Mouse (Mus musculus): ENCODE measurements at regions not wholly inside any gene's neighbourhood (a gene's known extent, or its start where the extent isn't known, plus 50 kb on each side); places are given as distances from the start of the nearest gene placed in this dataset.

DNA sequence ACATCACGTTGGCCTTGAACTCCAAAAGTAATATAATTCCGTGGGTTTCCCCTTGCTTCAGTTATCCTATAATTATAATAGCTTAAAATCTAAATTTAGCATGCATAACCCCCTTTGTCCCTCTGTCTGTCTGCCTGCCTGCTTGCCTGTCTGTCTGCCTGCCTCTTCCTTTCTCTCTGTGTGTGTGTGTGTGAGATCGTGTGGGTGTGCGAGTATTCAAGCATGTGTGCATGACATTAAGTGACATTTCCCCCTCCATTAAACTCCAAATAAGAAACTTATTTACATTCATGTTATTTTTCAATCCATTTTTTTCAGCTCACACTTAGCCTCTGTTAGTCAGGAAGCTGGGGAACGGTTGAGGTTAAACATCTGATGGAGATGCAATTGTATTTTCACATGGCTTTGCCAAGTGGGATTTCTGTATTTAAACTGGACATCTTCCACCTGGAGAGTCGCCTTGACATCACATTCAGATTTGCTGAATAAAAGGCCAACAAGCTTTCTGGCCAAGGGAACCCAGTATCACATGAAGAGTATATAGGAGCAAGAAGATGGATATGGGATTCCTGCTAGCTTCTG is 130.8 kb upstream of the Map3k1 start:
- DNase-seq (ENCODE audit: low spot score in 2 of 2) = no peak

DNA sequence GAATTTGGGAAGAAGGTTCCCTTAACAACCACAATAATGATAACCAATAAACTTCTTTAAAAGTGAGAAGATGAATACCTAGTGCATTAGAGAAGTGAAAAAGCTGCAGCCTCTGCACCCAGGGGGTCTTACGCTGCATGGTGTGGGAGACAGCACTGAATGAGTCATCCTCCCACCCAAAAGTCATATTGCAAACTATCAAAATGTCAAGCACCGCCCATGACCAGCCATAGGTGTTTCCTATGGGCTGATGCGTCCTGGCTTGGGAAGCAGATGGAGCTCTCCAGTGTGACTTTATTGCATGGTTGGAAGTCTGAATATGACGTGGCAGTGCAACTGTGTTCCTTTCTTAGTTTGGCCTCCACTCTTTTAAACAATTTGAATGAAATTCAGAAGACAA is 131.5 kb upstream of the Map3k1 start:
- DNase-seq (ENCODE audit: low spot score in 2 of 2) = no peak

DNA sequence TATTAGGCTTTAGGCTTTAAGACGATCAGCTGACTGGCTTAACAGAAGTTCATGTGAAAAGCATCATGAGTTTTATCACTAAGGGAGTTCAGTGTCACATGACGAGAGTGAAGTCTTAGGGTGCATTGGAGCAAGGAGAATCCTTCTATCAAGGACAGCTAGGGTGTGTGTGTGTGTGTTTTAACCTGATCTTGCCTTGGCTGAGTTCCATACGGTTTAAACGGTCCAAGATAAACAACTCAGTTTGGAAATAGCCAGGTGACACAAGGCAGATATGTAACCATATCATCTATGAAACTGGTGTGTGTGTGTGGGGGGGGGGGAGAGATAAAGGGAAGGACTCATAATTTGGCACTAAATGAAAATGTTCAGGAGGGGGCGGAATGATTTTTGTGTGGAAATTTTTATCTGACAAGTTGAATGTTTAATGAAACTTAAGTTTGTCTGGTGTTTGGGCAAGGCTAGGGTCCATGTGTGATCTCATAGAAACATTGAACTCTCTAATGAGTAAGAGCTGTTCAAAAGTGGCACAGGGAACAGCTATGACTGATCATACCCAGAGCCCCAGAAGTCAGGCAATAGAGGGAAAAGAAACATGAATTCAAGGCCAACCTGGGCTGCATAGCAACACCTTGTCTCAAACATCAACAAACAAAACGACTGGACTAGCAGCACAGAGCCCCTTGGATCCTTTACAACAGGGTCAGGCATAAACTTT is 132.2 kb upstream of the Map3k1 start:
- DNase-seq (ENCODE audit: low spot score in 2 of 2) = no peak

DNA sequence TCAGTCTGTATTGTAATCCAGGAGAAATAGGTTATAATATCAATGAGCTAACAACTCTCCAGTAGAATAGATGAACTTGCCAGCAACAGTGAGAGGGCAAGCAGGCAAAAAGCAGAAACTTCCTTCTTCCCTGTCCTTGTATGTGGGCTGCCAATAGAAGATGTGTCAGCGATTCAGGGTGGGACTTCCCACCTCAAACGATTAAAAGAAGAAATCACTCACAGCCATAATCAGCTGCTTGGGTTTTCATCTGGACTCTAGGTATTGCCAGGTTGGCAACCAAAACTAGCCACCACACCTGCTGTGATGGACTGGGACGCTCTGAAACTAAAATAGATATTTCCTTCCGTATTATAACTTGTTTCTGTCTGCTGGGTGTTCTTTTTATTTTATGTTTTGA is 133.2 kb upstream of the Map3k1 start:
- no peak for DNase-seq (ENCODE audit: low spot score in 2 of 2)

DNA sequence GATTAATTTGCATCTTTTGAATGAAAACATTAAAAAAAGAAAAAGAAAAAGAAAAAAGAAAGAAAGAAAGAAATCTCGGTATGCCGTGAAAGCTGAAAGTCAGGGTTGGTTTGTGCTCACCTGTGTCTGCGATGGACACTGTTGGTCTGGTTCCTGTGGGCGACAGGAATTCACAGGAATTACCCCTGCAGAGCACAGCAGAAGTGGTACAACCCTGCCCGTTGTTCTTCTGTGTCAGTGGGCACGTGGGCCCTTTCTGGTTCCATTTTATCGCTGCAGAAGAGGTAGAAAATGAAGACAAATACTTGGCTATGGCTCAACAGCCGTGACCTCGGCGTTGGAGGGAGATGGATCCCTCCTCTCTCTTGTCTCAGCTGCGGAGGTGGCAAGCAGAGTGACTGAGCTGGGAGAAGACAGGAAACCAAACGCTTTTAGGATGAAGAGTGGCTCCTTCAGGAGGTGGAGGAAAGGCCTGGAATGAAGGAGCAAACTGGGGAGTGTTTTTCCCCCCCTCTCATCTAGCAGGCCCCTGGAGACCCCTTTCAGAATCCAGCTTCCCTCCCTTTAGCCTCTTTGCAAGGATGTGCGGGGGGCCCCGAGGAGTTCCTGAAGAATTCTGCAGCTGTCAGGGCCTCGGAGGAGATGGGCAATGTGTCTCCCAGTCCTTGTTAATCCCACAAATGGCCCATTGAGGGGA is 134.7 kb upstream of the Map3k1 start:
- no peak for DNase-seq (ENCODE audit: low spot score in 2 of 2)

DNA sequence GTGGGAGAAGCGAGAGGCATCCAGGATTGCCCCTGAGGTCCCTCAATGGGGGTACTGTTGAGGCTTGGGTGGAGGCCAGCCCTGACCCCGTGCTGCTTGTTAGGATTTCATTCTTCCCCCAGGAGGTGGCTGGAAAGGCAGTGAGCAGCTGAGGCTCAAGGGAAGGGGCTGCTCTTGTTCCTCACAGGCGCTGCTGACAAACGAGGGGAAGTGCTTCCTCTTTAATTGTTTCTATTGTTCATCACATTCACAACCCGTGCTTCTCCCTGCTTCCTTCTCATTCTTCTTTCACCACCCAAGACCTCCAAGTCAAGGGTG is 135.3 kb upstream of the Map3k1 start:
- DNase-seq (ENCODE audit: low spot score in 2 of 2) = no peak

DNA sequence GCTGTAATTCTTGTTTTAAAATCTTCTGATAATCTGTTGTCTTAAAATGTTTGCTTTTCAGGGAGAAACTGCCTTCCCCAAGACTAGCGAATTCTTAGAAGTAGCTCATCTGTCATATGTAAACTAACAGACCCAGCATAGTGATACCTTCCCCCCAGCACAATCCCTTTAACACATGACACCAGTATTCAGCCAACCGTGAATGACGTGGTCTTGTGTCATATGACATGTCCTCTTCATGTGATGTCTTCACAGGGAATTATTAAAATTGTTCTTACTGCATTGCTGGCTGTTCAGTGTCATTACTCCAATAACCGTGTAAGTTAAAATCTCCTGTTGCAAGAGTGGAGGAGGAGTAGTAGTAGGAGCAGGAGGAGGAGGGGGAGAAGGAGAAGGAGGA is 137.5 kb upstream of the Map3k1 start:
- no peak for DNase-seq (ENCODE audit: low spot score in 2 of 2)

DNA sequence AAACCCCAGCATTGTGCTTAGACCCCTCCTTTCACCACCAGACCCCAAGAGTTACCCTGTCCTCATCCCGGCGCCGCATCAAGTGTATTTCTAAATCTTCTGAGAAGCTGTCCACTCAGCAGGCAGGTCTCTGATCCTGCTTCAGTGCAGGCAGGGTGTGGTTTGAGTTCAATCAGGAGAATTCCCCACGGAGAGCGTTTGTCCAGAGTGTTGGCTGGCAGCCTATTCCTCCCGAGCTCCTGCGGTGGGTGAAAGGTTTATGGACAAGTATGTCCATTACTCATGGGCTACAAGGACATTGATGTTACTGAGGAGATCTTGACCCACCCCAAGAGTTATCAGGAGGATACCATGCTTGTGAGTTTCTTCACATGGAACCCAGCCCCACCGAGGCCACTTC is 138.0 kb upstream of the Map3k1 start:
- no peak for DNase-seq (ENCODE audit: low spot score in 2 of 2)

DNA sequence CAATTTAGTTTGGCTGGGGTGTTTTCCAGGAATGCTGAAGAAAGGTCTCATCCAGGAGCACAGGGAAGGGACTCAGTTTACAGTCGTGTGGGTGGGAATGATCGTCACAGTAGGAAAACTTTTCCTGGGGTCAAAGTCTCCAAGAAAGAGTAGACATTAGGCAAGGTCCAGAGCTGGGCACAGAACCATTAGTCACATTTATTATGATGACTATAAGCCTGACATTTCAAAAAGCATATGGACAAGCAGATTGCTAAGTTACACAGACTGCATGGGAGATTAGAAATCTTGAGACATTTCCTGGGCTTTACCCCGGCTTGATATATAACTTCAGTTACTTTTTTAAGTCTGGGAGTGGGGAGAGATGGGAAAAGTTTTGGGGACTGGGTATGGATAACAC is 139.6 kb upstream of the Map3k1 start:
- no peak for DNase-seq (ENCODE audit: low spot score in 2 of 2)

DNA sequence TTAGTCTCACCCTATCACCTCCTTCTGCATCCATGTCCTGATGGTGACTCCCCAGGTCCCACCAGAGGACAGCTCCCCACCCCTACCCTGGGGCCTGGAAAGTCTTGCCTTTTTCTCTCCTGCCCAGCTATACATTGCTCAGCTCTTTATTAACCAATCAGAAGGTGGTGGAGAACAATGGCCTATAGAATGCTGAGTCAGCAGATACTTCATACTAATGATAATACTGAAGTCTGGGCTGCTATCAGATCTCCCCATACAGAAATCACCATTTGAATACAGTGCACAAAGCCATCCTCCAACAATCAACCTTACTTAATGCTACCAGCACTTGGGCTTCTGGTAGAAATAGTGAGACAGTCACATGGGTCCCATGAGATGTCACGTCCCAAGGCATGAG is 141.2 kb upstream of the Map3k1 start:
- no peak for DNase-seq (ENCODE audit: low spot score in 2 of 2)

DNA sequence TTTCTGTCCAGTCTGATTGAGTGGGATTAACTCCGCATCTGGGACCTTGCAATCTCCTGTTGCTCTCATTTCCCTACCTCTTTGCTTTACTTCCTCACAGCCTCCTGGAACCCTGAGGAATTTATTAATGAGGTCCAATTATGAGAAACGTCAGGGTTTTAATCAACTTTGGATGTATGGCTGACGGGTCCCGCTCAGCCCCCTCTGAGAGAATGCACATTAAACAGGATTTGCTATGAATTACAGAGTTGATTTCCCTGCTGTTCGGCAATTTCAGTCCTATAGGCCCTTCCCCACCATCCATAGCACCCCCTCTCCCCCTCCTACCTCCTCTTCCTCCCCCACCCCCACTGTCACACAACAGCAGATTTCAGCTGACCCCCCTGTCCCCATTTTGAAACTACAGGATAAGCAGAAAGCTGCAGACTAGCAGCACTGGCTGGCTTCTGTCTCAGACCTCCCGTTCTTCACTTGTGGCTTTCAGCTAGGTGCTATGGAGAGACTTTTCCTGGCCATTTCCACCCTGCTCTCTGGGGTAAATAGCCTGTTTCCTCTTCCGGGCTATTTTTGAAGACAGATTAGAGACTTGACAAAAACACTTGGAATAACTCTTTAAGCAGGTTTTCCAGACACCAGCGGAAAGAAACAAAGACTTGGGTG is 145.2 kb upstream of the Map3k1 start:
- DNase-seq (ENCODE audit: low spot score in 2 of 2) = no peak

DNA sequence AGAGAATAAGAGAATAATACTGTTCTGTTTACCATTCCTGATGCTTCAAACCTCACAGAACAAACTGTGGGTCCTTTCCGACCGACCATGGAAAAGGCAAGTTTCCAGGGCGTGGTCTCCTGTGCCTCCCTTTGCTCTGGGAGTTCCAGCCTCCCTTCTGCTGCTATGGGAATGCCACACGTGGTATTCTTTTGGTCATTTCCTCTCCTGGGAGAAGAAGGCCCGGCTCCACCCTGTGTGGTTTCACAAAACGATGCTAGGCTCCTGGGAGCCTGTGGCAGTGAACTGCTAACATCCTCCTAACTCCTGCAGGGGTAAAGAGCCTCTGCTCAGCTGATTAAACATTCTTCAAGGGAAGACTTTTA is 145.7 kb upstream of the Map3k1 start:
- peak in 1 of 2 experiments; percentile 24 for DNase-seq (ENCODE audit: low spot score in 2 of 2)

DNA sequence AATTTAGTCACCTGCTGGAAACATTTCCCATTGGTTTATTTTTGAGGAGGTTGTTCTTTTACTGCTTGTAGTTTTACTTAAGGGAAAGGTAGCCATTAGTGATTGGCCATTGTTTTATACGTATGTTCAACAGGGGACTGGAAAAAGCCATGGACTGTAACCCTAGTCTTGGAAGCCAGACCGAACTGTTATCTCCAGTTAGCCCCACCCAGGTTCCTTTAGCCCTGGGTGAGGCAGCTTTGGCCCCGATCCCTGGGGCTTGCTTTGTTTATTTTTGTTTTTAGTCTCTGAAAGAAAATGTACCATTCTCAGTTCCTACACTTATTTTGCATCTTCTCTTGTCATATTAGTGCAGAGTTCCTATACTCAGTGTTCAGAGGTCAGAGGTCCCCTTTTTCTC is 148.3 kb upstream of the Map3k1 start:
- no peak for DNase-seq (ENCODE audit: low spot score in 2 of 2)

DNA sequence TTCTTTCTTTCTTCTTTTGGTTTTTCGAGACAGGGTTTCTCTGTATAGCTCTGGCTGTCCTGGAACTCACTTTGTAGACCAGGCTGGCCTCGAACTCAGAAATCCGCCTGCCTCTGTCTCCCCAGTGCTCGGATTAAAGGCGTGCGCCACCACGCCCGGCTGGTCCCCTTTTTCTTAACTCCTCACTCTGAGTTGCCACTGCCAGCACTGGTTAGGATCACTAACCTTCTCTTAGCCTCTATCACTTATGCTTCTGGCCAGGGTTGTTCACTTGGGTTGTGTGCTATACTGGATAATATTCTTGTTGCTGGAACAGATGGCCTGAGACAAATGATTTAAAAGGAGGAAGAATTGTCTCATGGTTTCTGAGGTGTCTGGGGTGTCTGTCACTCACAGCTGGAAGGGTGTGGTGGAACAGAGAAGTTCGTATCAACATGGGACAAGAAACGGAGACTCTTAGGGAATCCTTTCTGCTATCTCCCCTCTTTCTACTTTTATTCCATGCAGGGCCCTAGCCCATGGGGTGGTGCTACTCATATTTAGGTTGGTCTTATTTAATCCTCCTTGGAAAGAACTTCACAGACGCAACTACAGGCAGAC is 149.0 kb upstream of the Map3k1 start:
- DNase-seq (ENCODE audit: low spot score in 2 of 2) = no peak

DNA sequence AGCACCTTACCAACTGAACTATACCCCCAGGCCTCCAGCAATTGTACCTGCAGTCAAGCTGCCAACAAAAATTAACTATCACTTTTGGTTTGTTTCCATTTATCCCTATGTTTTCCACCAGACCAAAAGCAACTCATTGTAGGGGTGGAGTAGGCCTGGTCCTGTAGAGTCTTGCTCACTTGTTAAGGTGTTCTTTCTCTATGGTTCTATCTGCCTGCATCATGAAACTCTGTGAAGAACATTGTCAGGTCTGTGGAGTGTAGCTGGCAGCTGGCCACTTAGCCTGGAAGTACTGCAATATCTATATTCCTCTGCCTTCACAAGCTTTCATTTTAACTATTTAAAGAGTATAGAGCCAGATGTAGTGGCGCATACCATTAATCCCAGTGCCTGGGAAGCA is 149.6 kb upstream of the Map3k1 start:
- DNase-seq (ENCODE audit: low spot score in 2 of 2) = no peak

DNA sequence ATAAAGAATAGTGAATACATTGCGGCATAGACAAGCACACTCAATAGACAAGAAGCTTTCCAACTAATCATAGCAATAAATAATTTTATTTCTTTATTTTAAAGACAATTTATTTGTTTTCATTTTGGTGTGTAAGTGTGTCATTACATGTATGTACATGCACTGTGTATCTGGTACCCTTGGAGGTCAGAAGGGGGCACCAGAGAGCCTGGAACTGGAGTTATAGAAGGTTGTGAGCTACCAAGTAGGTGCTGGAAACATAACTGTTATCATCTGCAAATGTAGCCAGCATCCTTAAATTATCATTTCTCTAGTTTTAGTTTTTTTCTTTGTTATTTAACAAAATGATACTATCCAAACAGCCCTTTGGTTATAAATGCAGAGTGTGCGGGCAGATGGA is 151.2 kb upstream of the Map3k1 start:
- DNase-seq (ENCODE audit: low spot score in 2 of 2) = no peak

DNA sequence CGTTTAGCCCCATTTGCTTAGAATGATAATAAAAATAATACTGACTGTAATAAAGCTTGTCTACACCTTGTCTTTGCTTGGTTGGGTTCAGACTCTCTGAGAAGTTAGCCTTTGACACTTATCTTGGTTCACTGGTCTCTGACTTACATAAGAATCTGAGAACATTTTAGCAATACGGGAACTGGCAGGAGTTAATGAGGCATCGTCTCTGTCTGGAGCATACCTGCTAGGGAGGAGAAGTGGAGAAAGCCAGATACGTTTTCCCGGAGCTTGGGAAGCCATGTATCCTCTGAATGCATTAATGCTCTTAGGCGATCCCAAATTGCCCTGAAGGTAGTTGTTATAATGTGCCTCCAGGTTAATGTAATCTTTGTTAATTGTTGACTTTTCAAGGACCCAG is 152.6 kb upstream of the Map3k1 start:
- DNase-seq (ENCODE audit: low spot score in 2 of 2) = no peak

DNA sequence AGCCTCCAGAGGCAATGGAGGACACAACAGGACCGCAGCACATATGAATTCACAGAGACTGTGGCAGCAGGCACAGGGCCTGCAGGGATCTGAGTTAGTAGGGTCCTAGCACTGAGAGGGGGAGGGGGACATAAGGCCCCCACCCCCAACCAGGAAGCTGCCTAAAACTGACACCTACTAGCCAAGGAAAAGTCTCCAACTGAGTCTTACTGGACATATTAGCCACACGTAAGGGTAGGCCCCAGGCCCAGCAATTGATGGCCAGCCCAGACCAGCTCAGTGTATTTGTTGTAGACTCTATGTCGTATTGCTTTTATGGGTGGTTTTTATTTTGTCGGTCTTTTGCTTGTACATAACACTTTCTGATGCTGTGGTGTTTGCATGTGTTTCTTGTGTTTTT is 153.4 kb upstream of the Map3k1 start:
- no peak for DNase-seq (ENCODE audit: low spot score in 2 of 2)

DNA sequence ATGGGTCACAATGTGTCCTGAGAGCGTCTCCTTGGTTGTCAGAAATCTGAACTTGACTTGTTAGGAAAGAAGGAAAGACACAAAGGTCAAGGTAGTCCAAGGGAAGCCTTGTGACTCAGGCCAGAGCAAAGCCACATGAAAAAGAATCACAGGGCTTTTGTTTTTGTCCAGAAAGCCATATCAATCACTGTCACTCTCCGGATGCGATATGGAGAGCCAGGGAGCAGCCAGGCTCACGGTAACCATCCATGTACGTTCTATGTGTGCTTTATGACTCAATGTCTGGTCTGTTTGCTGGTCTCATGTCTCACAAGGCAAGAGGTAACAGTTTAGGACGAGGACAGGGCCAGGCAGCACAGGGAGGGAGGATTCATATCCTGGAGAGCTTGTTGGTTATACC is 157.3 kb upstream of the Map3k1 start:
- no peak for DNase-seq (ENCODE audit: low spot score in 2 of 2)

DNA sequence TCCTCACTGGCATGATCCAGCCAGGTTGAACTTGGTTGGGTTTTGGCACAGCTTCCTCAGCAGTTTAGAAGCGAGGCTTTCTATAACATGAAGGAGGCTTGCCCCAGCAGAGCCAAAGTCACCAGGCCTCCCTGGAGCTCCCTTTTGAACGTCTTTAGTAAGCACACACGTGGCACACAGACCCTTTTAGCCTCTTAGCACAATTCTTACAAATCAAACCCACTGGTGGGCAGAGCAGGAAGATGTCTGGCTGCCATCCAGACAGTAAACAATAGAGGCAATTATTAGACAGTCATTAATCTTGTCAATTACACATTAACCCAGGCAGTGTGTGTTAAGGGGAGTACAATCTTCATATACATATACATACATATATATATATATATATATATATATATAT is 157.8 kb upstream of the Map3k1 start:
- no peak for DNase-seq (ENCODE audit: low spot score in 2 of 2)

DNA sequence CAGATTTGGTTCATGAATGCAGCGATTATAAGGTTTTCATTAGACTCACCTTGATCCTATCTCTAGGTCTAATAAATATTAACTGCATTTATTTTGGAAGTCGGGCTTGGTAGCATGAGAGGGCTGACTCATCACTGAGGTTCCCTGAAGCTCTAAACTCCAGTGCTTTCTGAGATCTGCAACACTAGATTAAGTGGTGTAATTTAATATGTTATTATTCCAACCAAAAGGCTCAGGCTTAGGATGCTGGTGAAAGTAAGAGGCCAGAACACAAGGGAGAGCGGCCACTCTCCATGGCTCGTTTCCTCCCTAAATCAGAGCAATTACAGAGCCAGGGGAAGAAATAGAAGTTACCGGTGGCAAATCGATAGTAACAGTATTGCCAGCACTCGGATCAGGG is 159.4 kb upstream of the Map3k1 start:
- DNase-seq (ENCODE audit: low spot score in 2 of 2) = no peak

DNA sequence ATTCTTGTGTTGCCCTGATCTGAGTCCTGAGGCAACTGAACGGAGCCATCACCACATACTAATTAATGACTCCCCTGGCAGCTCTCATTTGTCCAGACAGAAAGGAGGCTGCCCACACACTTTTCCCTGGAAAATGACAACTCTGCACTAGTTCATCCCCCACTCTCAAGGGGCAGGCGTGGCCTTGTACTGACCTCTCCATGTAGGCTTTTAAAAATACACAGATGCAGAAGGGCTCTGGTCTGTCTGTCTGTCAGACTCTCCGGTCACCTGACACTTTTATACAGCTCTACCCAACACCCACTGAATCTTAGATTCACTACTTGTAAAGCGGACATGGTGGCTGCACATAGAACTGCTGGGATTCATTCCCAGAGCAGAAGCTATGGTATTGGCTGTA is 165.5 kb upstream of the Map3k1 start:
- DNase-seq (ENCODE audit: low spot score in 2 of 2) = no peak
